Mouse (Mus musculus) forebrain, embryonic 16.5 days (tissue): ENCODE data around the gene 4931406C07Rik. TPM values are rescaled to one million over a fixed set of nuclear protein-coding genes. Genes with fewer than 3 reads are reported as not detected.
"Not testable (repeated sequence)": the region's sequence is repeated elsewhere in the genome, so short reads cannot be mapped to it uniquely, and the experiment has no call there.

Experiments
- ATAC-seq: fragments of 200-750 bp; cut with Nextera tagmentation; 2 replicates; pipeline ENCODE4 v1.8.0; 2017; ENCODE audit warnings: mild to moderate bottlenecking, moderate library complexity
- H3K27ac ChIP-seq: fragments of 300-500 bp; sonication (generic); 2 replicates; pipeline ENCODE4 v1.5.1; 2014; ENCODE audit warnings: low read length, control low read depth
- H3K27me3 ChIP-seq: fragments of 300-500 bp; sonication (generic); replicated peaks from 2 replicates; pipeline ENCODE4 v1.6.1; 2014; ENCODE audit warnings: low read length; ENCODE audit not compliant: control insufficient read depth, insufficient read depth
- H3K36me3 ChIP-seq: fragments of 300-500 bp; sonication (generic); 2 replicates; pipeline ENCODE4 v1.6.1; 2014; ENCODE audit not compliant: control insufficient read depth, insufficient read depth
- H3K4me1 ChIP-seq: fragments of 300-500 bp; sonication (generic); replicated peaks from 2 replicates; pipeline ENCODE4 v1.6.1; 2014; ENCODE audit warnings: low read length; ENCODE audit not compliant: control insufficient read depth, insufficient read depth
- H3K4me2 ChIP-seq: fragments of 300-500 bp; sonication (generic); 2 replicates; pipeline ENCODE4 v1.6.1; 2014; ENCODE audit warnings: mild to moderate bottlenecking, low read length, control low read depth
- H3K4me3 ChIP-seq: fragments of 300-500 bp; sonication (generic); replicated peaks from 2 replicates; pipeline ENCODE4 v1.5.1; 2014; ENCODE audit warnings: mild to moderate bottlenecking, low read length, control low read depth
- H3K9ac ChIP-seq: fragments of 300-500 bp; sonication (generic); replicated peaks from 2 replicates; pipeline ENCODE4 v1.6.1; 2014; ENCODE audit warnings: low read depth, low read length, control low read depth
- H3K9me3 ChIP-seq: fragments of 300-500 bp; sonication (generic); 2 replicates; pipeline ENCODE4 v1.6.1; 2016; ENCODE audit warnings: low read length; ENCODE audit not compliant: control insufficient read depth
- WGBS: fragments of 180-500 bp; shearing (Covaris S2); extraction: QIAGEN DNeasy Blood & Tissue Kit; methylation state at CpG from one replicate; pipeline ENCODE4 v1.1.7; 2014; 5-methylcytosine and 5-hydroxymethylcytosine counted together
- polyA plus RNA-seq: library from polyadenylated mRNA; unstranded; fragments of >200 nt; fragmentation: Nextera tagmentation; extraction: Ambion mirVana; gene quantifications from 2 replicates; pipeline ENCODE4 v1.2.1, GENCODE M21; 2015

4931406C07Rik gene
- polyA plus RNA-seq, result 13.0 and 13.6 TPM in 2 replicates

DNA sequence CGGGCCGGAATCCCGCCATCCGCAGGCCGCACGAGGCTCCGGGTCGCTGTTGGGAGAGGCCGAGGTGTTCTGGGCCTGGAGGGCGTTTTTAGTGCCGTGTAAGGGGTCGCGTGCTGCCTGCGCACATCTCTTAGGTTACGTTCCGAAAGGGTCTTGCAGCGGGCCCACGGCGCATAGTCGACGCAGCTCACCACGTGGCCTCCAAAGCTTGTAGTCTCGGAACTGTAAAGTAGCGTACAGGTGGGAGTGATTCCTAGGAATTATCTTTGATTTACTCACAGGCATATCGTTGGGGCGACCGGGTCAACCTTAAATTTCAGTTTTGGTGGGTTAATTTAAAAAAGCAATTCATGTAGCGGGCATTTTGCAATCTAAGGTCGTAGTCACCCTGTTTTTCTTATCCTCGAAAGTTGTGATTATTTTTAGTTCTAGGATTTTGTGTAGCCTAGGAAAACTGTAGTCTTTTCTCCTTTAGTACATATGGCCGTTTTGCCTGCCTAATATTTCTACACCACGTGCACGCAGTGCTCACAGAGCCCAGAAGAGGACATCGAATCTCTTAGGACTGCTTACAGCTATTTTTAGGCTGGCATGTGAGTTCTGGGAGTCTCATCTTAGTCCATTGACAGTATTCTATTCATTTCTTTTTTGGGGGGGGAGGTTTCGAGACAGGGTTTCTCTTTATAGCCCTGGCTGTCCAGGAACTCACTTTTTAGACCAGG lies at the start of gene 4931406C07Rik:
Gene 4931406C07Rik (minus strand): TSS at position 51 of the 722 bp plus-strand sequence.
- peak; percentile 82 for ATAC-seq
- Histone ChIP-seq H3K4me1 (peaks cover 17% of the 10 kb centered on the region), H3K36me3 (peaks cover 13% of the 10 kb centered on the region), H3K27ac (peak within 1 kb of the TSS; percentile 89), H3K4me2 (peak within 1 kb of the TSS; percentile 83), H3K9me3 (no peaks in the 10 kb centered on the region), H3K4me3 (peak within 1 kb of the TSS; percentile 97), H3K9ac (peak within 1 kb of the TSS; percentile 97), H3K27me3 (no peaks in the 10 kb centered on the region)
- under 1% methylated on average over 35 of the region's 35 CpGs for WGBS

DNA sequence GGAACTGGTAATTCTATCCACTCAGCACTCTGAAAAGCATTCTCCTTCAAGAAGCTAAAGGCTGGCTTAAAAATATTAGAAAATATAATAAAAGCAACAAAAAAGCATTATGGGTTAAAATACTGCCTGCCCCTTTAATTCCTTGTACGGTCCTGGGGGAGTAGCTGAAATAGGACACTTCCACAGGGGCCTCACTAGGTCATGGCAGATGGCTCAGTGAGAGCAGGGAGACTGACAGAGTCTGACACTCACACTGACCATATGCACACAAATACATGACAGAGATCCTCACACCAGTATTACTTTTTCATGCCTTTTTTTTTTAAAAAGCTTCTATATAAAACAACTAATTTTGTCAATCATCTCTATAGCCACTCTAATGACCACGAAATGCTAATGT lies 43.7 kb upstream of the 4931406C07Rik start:
- H3K36me3 ChIP-seq, result peaks cover 29% of the 10 kb centered on the region
- H3K27ac ChIP-seq, result no peak overlapping the region
- no peaks in the 10 kb centered on the region for H3K4me1 ChIP-seq
- no peak overlapping the region for H3K4me2 ChIP-seq
- no peak for ATAC-seq
- no peak overlapping the region for H3K9ac ChIP-seq
- no peaks in the 10 kb centered on the region for H3K27me3 ChIP-seq
- 77% methylated on average over 2 of the region's 2 CpGs for WGBS
- no peak overlapping the region for H3K4me3 ChIP-seq
- H3K9me3 ChIP-seq, result no peaks in the 10 kb centered on the region

DNA sequence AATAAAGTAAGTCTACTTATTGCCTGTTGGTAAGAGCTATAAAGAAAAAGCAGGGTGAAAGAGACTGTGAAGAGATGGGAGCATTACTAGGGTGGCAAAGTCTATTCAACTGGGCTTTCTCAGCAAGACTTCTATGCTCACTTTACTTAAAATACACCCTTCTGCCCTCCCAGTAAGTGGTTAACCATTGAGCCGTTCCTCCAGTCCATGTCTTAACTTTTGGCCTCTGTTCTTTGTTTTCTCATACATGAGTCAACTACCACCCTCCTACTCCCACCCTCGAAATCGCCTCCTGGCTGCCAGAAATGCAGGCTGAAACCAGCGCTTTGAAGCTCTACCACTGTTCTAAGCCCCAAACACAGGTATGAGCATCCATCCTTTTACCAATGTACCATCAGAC lies 31.5 kb upstream of the 4931406C07Rik start:
- Histone ChIP-seq H3K4me1 (no peaks in the 10 kb centered on the region), H3K27me3 (no peaks in the 10 kb centered on the region), H3K27ac (no peak overlapping the region), H3K4me3 (no peak overlapping the region), H3K9ac (no peak overlapping the region), H3K36me3 (peaks cover 55% of the 10 kb centered on the region), H3K9me3 (no peaks in the 10 kb centered on the region), H3K4me2 (no peak overlapping the region)
- no peak for ATAC-seq
- WGBS, result 91% methylated on average over 4 of the region's 4 CpGs

DNA sequence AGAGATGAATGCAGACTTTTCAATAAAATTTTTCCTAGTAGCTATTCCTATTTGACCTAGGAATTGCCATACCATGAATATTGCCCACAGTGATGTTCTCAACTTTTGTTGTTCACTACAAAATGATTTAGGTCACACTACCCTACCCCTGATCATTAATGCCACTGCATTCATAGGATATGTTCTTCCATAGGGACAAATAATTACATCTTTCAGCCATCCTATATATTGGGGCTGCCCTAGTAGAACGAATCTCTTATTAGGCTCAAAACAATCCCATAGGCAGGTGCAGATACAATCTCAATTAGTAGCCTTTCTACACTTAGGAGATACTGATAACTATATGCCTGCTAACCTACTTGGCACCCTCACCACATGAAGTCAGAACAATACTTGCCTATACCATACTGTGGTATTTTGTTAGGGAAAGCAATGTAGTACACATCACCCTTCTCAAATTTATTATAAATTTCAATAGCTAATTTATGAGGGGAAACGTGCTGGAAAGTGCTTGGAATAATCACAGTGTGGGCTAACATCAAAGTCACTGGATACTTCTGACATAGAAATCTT lies 12.0 kb upstream of the 4931406C07Rik start:
- WGBS, result 79% methylated on average over 2 of the region's 2 CpGs
- peak; percentile 24; the same call in 1 of the 2 replicates for ATAC-seq
- Histone ChIP-seq H3K4me1 (no peaks in the 10 kb centered on the region), H3K9ac (no peak overlapping the region), H3K9me3 (no peaks in the 10 kb centered on the region), H3K36me3 (peaks cover 51% of the 10 kb centered on the region), H3K4me3 (no peak overlapping the region), H3K4me2 (no peak overlapping the region), H3K27me3 (no peaks in the 10 kb centered on the region), H3K27ac (no peak overlapping the region)

DNA sequence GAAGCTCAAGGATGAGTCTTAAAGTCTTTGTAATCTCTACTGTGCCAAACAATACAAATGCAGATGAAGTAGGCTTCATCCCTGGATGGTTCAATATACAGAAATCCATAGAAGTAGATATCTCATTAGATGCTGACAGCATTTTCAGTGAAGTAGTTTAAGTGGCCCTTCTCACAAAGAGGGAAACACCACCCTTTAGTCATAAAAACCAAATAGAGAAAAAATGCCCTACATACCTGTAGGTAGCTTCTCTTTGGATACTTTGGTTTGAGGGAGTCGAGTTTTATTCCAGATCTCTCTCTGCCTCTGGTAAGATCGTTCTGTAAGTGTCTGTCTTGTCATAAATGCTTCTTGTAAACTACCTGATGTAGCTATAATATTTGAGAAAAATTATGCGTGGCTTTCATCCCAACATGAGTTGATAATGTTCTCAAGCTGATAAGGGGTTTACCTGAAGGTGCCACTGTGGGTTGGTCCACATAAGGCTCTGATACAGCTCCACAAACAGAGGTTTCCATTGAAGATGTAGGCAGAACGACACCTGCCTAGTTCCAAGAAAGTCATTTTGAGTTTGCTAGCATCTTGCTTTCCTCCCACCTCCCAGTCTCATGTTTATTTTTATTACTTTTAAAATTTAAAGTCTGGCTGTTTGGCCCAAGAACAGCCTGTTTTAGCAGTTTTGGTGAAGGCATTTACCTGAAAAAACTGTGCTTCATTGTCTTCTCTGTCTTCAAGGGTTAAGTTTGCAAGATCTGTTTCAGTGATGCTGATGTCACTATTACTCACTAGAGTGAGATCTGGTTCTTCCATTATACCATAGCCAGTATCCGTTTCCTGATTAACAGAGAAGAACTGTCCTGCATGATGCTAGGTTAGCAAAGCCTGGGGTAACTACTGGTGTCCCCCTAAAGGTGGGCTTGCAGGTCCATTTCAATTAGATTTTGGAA lies 11.2 kb upstream of the 4931406C07Rik start:
- Histone ChIP-seq H3K9me3 (no peaks in the 10 kb centered on the region), H3K4me1 (no peaks in the 10 kb centered on the region), H3K27ac (no peak overlapping the region), H3K4me2 (no peak overlapping the region), H3K9ac (no peak overlapping the region), H3K4me3 (no peak overlapping the region), H3K27me3 (no peaks in the 10 kb centered on the region), H3K36me3 (peaks cover 49% of the 10 kb centered on the region)
- WGBS, result 59% methylated on average over 5 of the region's 5 CpGs
- ATAC-seq, result no peak

- peaks cover 46% of the 10 kb centered on the region for H3K36me3 ChIP-seq
- not testable (repeated sequence) for H3K27me3 ChIP-seq, H3K4me2 ChIP-seq, H3K27ac ChIP-seq, H3K4me3 ChIP-seq, H3K9ac ChIP-seq, H3K4me1 ChIP-seq, ATAC-seq, H3K9me3 ChIP-seq
- WGBS, result 100% methylated on average over 1 of the region's 2 CpGs
These were observed 10.0 kb upstream of the 4931406C07Rik start for GRCm38 (mm10) chr9:15316296-15316695.

DNA sequence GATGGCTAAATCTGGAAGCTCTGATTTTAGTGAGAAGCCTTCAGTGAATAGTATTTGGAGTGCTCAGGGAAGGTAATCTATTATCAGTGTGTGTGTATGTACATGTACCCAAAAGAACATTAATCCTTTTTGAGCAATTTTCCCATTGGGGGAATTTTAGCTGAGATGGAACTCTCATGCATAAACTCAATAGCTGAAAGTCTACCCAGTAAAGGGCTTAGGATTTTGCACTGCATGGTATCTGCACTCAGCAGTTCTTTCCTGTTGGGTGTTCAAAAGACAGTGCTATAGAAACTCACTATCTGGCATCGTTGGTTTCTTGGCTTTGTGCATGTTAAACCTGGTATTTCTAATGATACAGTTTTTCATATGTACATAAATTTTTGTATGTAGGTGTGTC lies 8.4 kb upstream of the 4931406C07Rik start:
- ATAC-seq, result no peak
- Histone ChIP-seq H3K4me3 (no peak overlapping the region), H3K27me3 (no peaks in the 10 kb centered on the region), H3K9me3 (no peaks in the 10 kb centered on the region), H3K4me1 (peaks cover under 1% of the 10 kb centered on the region; the same call in 1 of the 2 replicates), H3K4me2 (no peak overlapping the region), H3K27ac (no peak overlapping the region), H3K36me3 (peaks cover 47% of the 10 kb centered on the region), H3K9ac (no peak overlapping the region)
- 100% methylated on average over 1 of the region's 1 CpGs for WGBS

DNA sequence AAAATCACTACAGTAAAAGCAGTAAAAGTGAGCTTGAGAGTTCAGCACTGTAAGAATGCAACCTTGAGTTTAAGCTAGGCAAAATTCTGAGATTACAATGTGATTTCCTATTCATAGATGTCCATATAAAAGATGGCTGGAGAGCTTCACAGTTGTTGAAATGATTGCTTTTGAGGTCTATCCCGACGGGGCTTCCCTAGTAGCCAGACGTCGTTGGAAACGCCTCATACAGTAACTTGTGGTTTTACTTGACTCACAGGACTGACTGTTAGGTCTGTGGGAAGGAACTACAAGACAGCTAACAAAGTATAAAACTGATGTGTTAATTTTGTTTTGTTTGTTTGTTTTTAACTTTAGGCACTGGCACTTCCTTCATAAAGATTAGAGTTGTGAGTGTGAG lies 7.4 kb upstream of the 4931406C07Rik start:
- peaks cover 55% of the 10 kb centered on the region for H3K36me3 ChIP-seq

More for the DNA sequence above, 7.4 kb upstream of the 4931406C07Rik start:
- ATAC-seq, result no peak
- no peaks in the 10 kb centered on the region for H3K9me3 ChIP-seq
- WGBS, result 89% methylated on average over 5 of the region's 5 CpGs
- H3K27me3 ChIP-seq, result no peaks in the 10 kb centered on the region
- no peak overlapping the region for H3K4me2 ChIP-seq
- no peak overlapping the region for H3K9ac ChIP-seq
- H3K27ac ChIP-seq, result no peak overlapping the region
- peaks cover 3% of the 10 kb centered on the region; the same call in 1 of the 2 replicates for H3K4me1 ChIP-seq
- no peak overlapping the region for H3K4me3 ChIP-seq
